Mouse (Mus musculus) kidney, adult 2 months (tissue): Measurements from ENCODE around the gene Xpr1.

Experiments used
- CTCF ChIP-seq: fragments of 200-500 bp; conservative IDR thresholded peaks from 2 replicates; pipeline ENCODE4 v1.5.1; 2011; ENCODE audit warnings: low read depth, mild to moderate bottlenecking, control low read depth, low read length, moderate library complexity, mixed read lengths; ENCODE audit not compliant: insufficient read depth, insufficient read length
- POLR2A ChIP-seq: fragments of 200-500 bp; IDR thresholded peaks from one replicate; pipeline ENCODE4 v1.6.1; 2011; ENCODE audit warnings: low read depth, low read length, control low read depth

- no peak for TF ChIP-seq CTCF
- no peak for TF ChIP-seq POLR2A
These were observed 40.3 kb upstream of the Xpr1 start for GRCm38 (mm10) chr1:155457532-155457931.
